16 mouse cellular contexts compared by ENCODE assay signal in the genomic region with DNA sequence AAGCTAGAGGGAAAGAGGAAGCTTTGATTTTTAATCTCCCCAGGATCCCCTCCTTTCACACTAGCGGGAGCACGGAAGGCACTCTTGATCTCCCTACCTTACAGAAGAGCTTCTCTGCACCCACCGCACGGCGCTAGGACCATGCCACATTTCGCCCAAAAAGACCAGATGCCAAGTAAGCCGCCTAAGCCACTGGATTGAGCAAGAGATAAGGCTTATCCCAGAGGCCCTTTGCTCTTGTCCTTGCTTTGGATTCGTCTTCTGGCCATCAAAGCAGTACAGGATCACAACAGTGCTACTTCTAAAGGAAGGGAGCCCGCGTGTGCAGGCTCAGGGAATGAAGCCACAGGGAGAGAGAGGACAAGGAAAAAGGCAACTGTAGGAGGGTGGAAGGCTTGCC.
"Had no signal": no experiment of that assay in that cellular context is flagged by ENCODE, and none has a peak within 500 bp of the region (broad histone marks: within the 10 kb centered on the region; RNA-seq: fewer than 3 reads in every experiment).

No protein-coding gene starts in this region.

- H3K9me3 ChIP-seq: kidney, embryonic 15.5 days; limb, embryonic 10.5 days; liver, embryonic 13.5 days; lung, embryonic 15.5 days; midbrain, embryonic 12.5 days; neural tube, embryonic 15.5 days had no signal

- H3K4me3 ChIP-seq: kidney, embryonic 15.5 days; left cerebral cortex, adult 2 months; limb, embryonic 10.5 days; liver, embryonic 13.5 days; lung, embryonic 15.5 days; midbrain, embryonic 12.5 days; myocyte; neural tube, embryonic 15.5 days had no signal

- ATAC-seq: inflammation-experienced regulatory T-cells, adult 6 months; liver, postnatal 0 days had no signal

- H3K27me3 ChIP-seq: kidney, embryonic 15.5 days; liver, embryonic 13.5 days; lung, embryonic 15.5 days; midbrain, embryonic 12.5 days; neural tube, embryonic 15.5 days had no signal

- DNase-seq: kidney, adult 2 months; kidney, postnatal 14 days; liver, embryonic 13.5 days; liver, postnatal 0 days; right cerebral cortex, adult 18-20 months; right cerebral cortex, postnatal 25 days; thymus, adult 2 months; thymus, postnatal 36 days had no signal

- H3K9ac ChIP-seq: kidney, embryonic 15.5 days; liver, embryonic 13.5 days; liver, postnatal 0 days; lung, embryonic 15.5 days; midbrain, embryonic 12.5 days; neural tube, embryonic 15.5 days had no signal

- H3K4me2 ChIP-seq: kidney, embryonic 15.5 days; liver, embryonic 13.5 days; lung, embryonic 15.5 days; midbrain, embryonic 12.5 days; neural tube, embryonic 15.5 days had no signal

- H3K27ac ChIP-seq: kidney, embryonic 15.5 days; left cerebral cortex, adult 2 months; limb, embryonic 10.5 days; liver, embryonic 13.5 days; lung, embryonic 15.5 days; midbrain, embryonic 12.5 days; neural tube, embryonic 15.5 days had no signal
